Mouse (Mus musculus) layer of hippocampus, adult 18-20 months (tissue): ENCODE measurements around the gene Tuba4a. TPM values are rescaled to one million over a fixed set of nuclear protein-coding genes. Genes with fewer than 3 reads are reported as not detected.
"Not testable (repeated sequence)": the region's sequence is repeated elsewhere in the genome, so short reads cannot be mapped to it uniquely, and the experiment has no call there.

Experiments
- DNase-seq, 2 experiments: peaks; one replicate each; pipeline ENCODE4 v3.0.0; 2022; ENCODE audit warnings: low spot score in 2 of 2
- total RNA-seq, 2 experiments: library from RNA; stranded (reverse); gene quantifications; 2 replicates each; pipeline ENCODE4 v1.2.3; 2021

Gene Tuba4a
- total RNA-seq, 2 experiments from 2014 or later = 524 to 572 TPM

- peak; percentile 74 to 86 for DNase-seq
Observed at GRCm38 (mm10) chr1:75236117-75237050, 16.7 kb upstream of the Tuba4a start, which contains the start of gene Dnajb2. Gene Dnajb2, plus strand, starts transcription at chr1:75236406.

GRCm38 (mm10) chr1:75234606-75235005, 14.9 kb upstream of the Tuba4a start:
- DNase-seq = peak in 1 of 2 experiments; percentile 86

- not testable (repeated sequence) for DNase-seq
Observed at GRCm38 (mm10) chr1:75232489-75232888, 12.8 kb upstream of the Tuba4a start.

- DNase-seq = no peak
Observed at GRCm38 (mm10) chr1:75231664-75232152, 12.0 kb upstream of the Tuba4a start, which contains the start of gene A630095N17Rik. Gene A630095N17Rik, minus strand, starts transcription at chr1:75232102.

GRCm38 (mm10) chr1:75231224-75231623, 11.6 kb upstream of the Tuba4a start:
- no peak for DNase-seq

- DNase-seq = no peak
Observed at GRCm38 (mm10) chr1:75230335-75230994, 10.8 kb upstream of the Tuba4a start.

GRCm38 (mm10) chr1:75229158-75229557, 9.5 kb upstream of the Tuba4a start:
- no peak for DNase-seq

GRCm38 (mm10) chr1:75227653-75228052, 8.0 kb upstream of the Tuba4a start:
- DNase-seq = no peak

GRCm38 (mm10) chr1:75226138-75226537, 6.5 kb upstream of the Tuba4a start:
- DNase-seq = no peak

- DNase-seq = no peak
Observed at GRCm38 (mm10) chr1:75225473-75225872, 5.8 kb upstream of the Tuba4a start.

- DNase-seq = no peak
Observed at GRCm38 (mm10) chr1:75223532-75223931, 3.9 kb upstream of the Tuba4a start.

GRCm38 (mm10) chr1:75222926-75223325, 3.3 kb upstream of the Tuba4a start:
- DNase-seq = no peak

- DNase-seq = no peak
Observed at GRCm38 (mm10) chr1:75221538-75221937, 1.9 kb upstream of the Tuba4a start.

- peak; percentile 87 to 95 for DNase-seq
Observed at GRCm38 (mm10) chr1:75219078-75219477, 587 bp downstream of the Tuba4a start.

GRCm38 (mm10) chr1:75218227-75219001, 1.3 kb downstream of the Tuba4a start:
- peak; percentile 62 to 67 for DNase-seq

- peak; percentile 30 to 58 for DNase-seq
Observed at GRCm38 (mm10) chr1:75217893-75218226, 1.8 kb downstream of the Tuba4a start.

- DNase-seq = no peak
Observed at GRCm38 (mm10) chr1:75216797-75217585, 2.7 kb downstream of the Tuba4a start.

GRCm38 (mm10) chr1:75215785-75216184, 3.9 kb downstream of the Tuba4a start:
- DNase-seq = no peak

GRCm38 (mm10) chr1:75214886-75215285, 4.8 kb downstream of the Tuba4a start:
- peak; percentile 59 to 78 for DNase-seq

- no peak for DNase-seq
Observed at GRCm38 (mm10) chr1:75214442-75214841, 5.2 kb downstream of the Tuba4a start.
